Mouse (Mus musculus) liver, embryonic 16.5 days (tissue): ENCODE data around the gene Pacs2. TPM values are rescaled to one million over a fixed set of nuclear protein-coding genes. Genes with fewer than 3 reads are reported as not detected.
A peak's percentile ranks its signal among the peaks of the same experiment; 100 is the strongest.

Source experiments
- ATAC-seq: fragments of 200-750 bp; cut with Nextera tagmentation; 2 replicates; pipeline ENCODE4 v1.8.0; 2017; ENCODE audit warnings: low read depth, mild to moderate bottlenecking, moderate number of reproducible peaks, moderate library complexity
- H3K27ac ChIP-seq: fragments of 300-500 bp; sonication (generic); 2 replicates; pipeline ENCODE4 v1.5.1; 2014; ENCODE audit warnings: mild to moderate bottlenecking, low read length
- H3K27me3 ChIP-seq: fragments of 300-500 bp; sonication (generic); 2 replicates; pipeline ENCODE4 v1.6.1; 2014; ENCODE audit warnings: low read depth, low read length, mixed read lengths; ENCODE audit not compliant: control insufficient read depth, insufficient read depth
- H3K36me3 ChIP-seq: fragments of 300-500 bp; sonication (generic); 2 replicates; pipeline ENCODE4 v1.6.1; 2014; ENCODE audit warnings: mild to moderate bottlenecking; ENCODE audit not compliant: control insufficient read depth, insufficient read depth
- H3K4me1 ChIP-seq: fragments of 300-500 bp; sonication (generic); 2 replicates; pipeline ENCODE4 v1.6.1; 2014; ENCODE audit warnings: low read depth, low read length, mixed read lengths; ENCODE audit not compliant: control insufficient read depth
- H3K4me2 ChIP-seq: fragments of 300-500 bp; sonication (generic); 2 replicates; pipeline ENCODE4 v1.6.1; 2014; ENCODE audit warnings: low read depth, low read length, mixed read lengths
- H3K4me3 ChIP-seq: fragments of 300-500 bp; sonication (generic); 2 replicates; pipeline ENCODE4 v1.5.1; 2014; ENCODE audit warnings: low read depth, mild to moderate bottlenecking, low read length
- H3K9ac ChIP-seq: fragments of 300-500 bp; sonication (generic); 2 replicates; pipeline ENCODE4 v1.6.1; 2014; ENCODE audit warnings: low read depth, low read length
- H3K9me3 ChIP-seq: fragments of 300-500 bp; sonication (generic); replicated peaks from 2 replicates; pipeline ENCODE4 v1.6.1; 2016; ENCODE audit warnings: low read length; ENCODE audit not compliant: control insufficient read depth
- WGBS: fragments of 180-500 bp; shearing (Covaris S2); extraction: QIAGEN DNeasy Blood & Tissue Kit; methylation state at CpG from one replicate; pipeline ENCODE4 v1.1.7; 2014; ENCODE audit not compliant: insufficient replicate concordance; 5-methylcytosine and 5-hydroxymethylcytosine counted together
- polyA plus RNA-seq: library from polyadenylated mRNA; unstranded; fragments of >200 nt; fragmentation: Nextera tagmentation; extraction: Ambion mirVana; gene quantifications from 2 replicates; pipeline ENCODE4 v1.2.1, GENCODE M21; 2015

Pacs2 gene
- polyA plus RNA-seq, 1 experiment from 2014 or later = 5.8 TPM

GRCm38 (mm10) chr12:113044916-113045677, 30.8 kb downstream of the Pacs2 start:
- WGBS = 77% methylated on average over 3 of the region's 3 CpGs
- Histone ChIP-seq H3K27ac (no peak overlapping the region), H3K4me2 (no peak overlapping the region), H3K27me3 (no peaks in the 10 kb centered on the region), H3K4me1 (peaks cover 24% of the 10 kb centered on the region), H3K4me3 (no peak overlapping the region), H3K9me3 (no peaks in the 10 kb centered on the region), H3K36me3 (peaks cover 8% of the 10 kb centered on the region), H3K9ac (no peak overlapping the region)
- no peak for ATAC-seq

GRCm38 (mm10) chr12:113046861-113047260, 32.6 kb downstream of the Pacs2 start:
- 63% methylated on average over 15 of the region's 15 CpGs for WGBS
- Histone ChIP-seq H3K4me1 (peaks cover 20% of the 10 kb centered on the region), H3K4me2 (no peak overlapping the region), H3K36me3 (peaks cover 13% of the 10 kb centered on the region), H3K9ac (no peak overlapping the region), H3K9me3 (no peaks in the 10 kb centered on the region), H3K27me3 (no peaks in the 10 kb centered on the region), H3K4me3 (no peak overlapping the region), H3K27ac (no peak overlapping the region)
- ATAC-seq = no peak

DNA sequence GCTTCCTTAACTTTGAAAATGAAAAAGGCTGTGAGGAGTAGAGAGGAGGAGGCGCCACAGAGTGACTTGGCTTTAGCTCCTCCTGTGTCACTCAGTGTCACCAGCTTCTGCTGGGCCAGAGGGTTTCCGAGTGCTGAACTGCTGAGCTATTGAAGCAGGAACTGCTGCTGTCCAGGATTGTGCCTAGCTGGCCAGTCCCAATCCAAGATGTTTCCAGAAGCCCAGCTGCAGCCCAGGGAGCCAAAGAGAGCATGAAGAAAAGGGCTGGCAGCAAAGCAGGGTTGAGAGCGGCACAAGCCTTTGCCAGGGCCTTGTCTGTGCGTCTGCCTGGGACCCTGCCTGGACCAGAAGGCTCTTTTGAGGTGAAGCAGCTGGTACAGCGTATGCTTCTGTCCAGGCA, 33.8 kb downstream of the Pacs2 start:
- Histone ChIP-seq H3K4me1 (peaks cover 14% of the 10 kb centered on the region), H3K27ac (no peak overlapping the region), H3K4me3 (no peak overlapping the region), H3K9ac (no peak overlapping the region), H3K4me2 (no peak overlapping the region), H3K9me3 (no peaks in the 10 kb centered on the region), H3K36me3 (peaks cover 13% of the 10 kb centered on the region), H3K27me3 (no peaks in the 10 kb centered on the region)
- ATAC-seq = no peak
- WGBS = 84% methylated on average over 5 of the region's 5 CpGs

DNA sequence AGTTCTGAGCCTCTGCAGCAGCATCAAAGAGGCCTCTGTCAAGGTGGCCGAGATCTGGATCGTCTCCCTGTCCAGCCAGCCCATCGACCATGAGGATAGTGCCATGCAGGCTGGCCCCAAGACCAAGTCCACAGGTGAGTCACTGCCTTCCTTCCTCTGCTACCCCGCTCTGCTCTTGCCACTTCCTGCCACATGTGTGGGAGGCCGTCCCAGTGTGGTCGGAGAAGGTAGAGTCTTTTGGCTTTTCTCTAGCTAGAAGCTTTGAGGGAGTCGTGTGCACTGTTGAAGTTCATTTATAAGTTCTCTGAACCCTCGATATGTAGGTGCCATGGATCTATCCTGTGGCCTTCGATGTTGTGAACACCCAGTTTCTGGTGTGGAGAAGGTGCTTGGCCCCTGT, 35.5 kb downstream of the Pacs2 start:
- no peaks in the 10 kb centered on the region for H3K27me3 ChIP-seq
- H3K4me3 ChIP-seq = no peak overlapping the region
- peaks cover 15% of the 10 kb centered on the region for H3K36me3 ChIP-seq
- no peak for ATAC-seq
- WGBS = 55% methylated on average over 9 of the region's 9 CpGs
- H3K9me3 ChIP-seq = no peaks in the 10 kb centered on the region
- no peak overlapping the region for H3K27ac ChIP-seq
- H3K4me1 ChIP-seq = peaks cover 2% of the 10 kb centered on the region; the same call in 1 of the 2 replicates
- no peak overlapping the region for H3K9ac ChIP-seq
- H3K4me2 ChIP-seq = no peak overlapping the region

GRCm38 (mm10) chr12:113050671-113051070, 36.4 kb downstream of the Pacs2 start:
- H3K4me1 ChIP-seq = no peaks in the 10 kb centered on the region
- no peak for ATAC-seq
- no peaks in the 10 kb centered on the region for H3K9me3 ChIP-seq
- H3K4me3 ChIP-seq = no peak overlapping the region
- peaks cover 15% of the 10 kb centered on the region for H3K36me3 ChIP-seq
- H3K4me2 ChIP-seq = no peak overlapping the region
- 82% methylated on average over 12 of the region's 12 CpGs for WGBS
- H3K27me3 ChIP-seq = no peaks in the 10 kb centered on the region
- no peak overlapping the region for H3K9ac ChIP-seq
- no peak overlapping the region for H3K27ac ChIP-seq

- ATAC-seq = no peak; the same call in 1 of the 2 replicates
- Histone ChIP-seq H3K27ac (no peak overlapping the region), H3K27me3 (no peaks in the 10 kb centered on the region), H3K4me1 (no peaks in the 10 kb centered on the region), H3K4me3 (no peak overlapping the region), H3K9ac (no peak overlapping the region), H3K36me3 (peaks cover 15% of the 10 kb centered on the region), H3K4me2 (no peak overlapping the region), H3K9me3 (no peaks in the 10 kb centered on the region)
- 74% methylated on average over 9 of the region's 9 CpGs for WGBS
Observed at GRCm38 (mm10) chr12:113051628-113052403, 37.5 kb downstream of the Pacs2 start.

DNA sequence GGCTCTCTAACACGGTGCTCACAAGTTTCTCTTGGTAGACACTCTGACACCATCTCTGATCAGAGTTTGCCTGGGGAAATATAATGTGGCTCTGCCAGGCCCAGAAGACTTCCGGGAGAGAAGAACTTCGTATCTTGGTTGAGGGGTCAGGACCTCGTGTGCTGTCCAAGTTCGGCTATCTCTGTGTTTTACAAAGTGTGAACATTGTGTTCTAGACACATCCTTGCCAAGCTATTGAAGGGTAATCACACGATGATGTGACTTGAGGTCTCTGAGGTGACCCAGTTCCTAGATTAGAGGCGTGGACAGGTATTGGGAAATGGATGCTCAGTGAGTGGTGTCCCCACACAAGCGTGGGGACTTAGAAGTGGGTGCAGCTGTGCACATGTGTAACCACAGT, 41.8 kb downstream of the Pacs2 start:
- H3K36me3 ChIP-seq = peaks cover 14% of the 10 kb centered on the region
- H3K4me1 ChIP-seq = peaks cover 15% of the 10 kb centered on the region

GRCm38 (mm10) chr12:113060178-113060577, 45.9 kb downstream of the Pacs2 start:
- H3K27ac ChIP-seq = no peak overlapping the region; the same call in 1 of the 2 replicates
- WGBS = 57% methylated on average over 5 of the region's 5 CpGs
- peaks cover 15% of the 10 kb centered on the region for H3K4me1 ChIP-seq
- peak; percentile 88 for ATAC-seq
- no peak overlapping the region for H3K9ac ChIP-seq
- H3K4me3 ChIP-seq = no peak overlapping the region
- H3K4me2 ChIP-seq = peak overlapping the region; percentile 24; the same call in 1 of the 2 replicates
- H3K9me3 ChIP-seq = no peaks in the 10 kb centered on the region
- H3K36me3 ChIP-seq = peaks cover 18% of the 10 kb centered on the region
- no peaks in the 10 kb centered on the region for H3K27me3 ChIP-seq

More for the DNA sequence above, 41.8 kb downstream of the Pacs2 start:
- Histone ChIP-seq H3K27me3 (no peaks in the 10 kb centered on the region), H3K9me3 (no peaks in the 10 kb centered on the region), H3K4me2 (no peak overlapping the region), H3K9ac (no peak overlapping the region), H3K27ac (no peak overlapping the region), H3K4me3 (no peak overlapping the region)
- ATAC-seq = no peak
- 76% methylated on average over 8 of the region's 8 CpGs for WGBS

- Histone ChIP-seq H3K9ac (no peak overlapping the region), H3K4me3 (no peak overlapping the region), H3K9me3 (no peaks in the 10 kb centered on the region), H3K36me3 (peaks cover 18% of the 10 kb centered on the region), H3K4me2 (no peak overlapping the region), H3K27ac (no peak overlapping the region), H3K27me3 (no peaks in the 10 kb centered on the region), H3K4me1 (peaks cover 15% of the 10 kb centered on the region)
- 73% methylated on average over 9 of the region's 9 CpGs for WGBS
- ATAC-seq = no peak
Observed at GRCm38 (mm10) chr12:113061606-113062005, 47.3 kb downstream of the Pacs2 start.
